Mouse (Mus musculus): ENCODE measurements at regions not wholly inside any gene's neighbourhood (a gene's known extent, or its start where the extent isn't known, plus 50 kb on each side); places are given as distances from the start of the nearest gene placed in this dataset.
"Not testable (repeated sequence)": the region's sequence is repeated elsewhere in the genome, so short reads cannot be mapped to it uniquely, and the experiment has no call there.

- not testable (repeated sequence) for TF ChIP-seq POLR2A (IDR thresholded peaks at IDR 0.05; ENCODE audit: control insufficient read depth, low read depth, low read length); CTCF (IDR thresholded peaks at IDR 0.05; ENCODE audit: control insufficient read depth, insufficient read depth, insufficient replicate concordance, low read depth, low read length)
Measured at GRCm38 (mm10) chr6:70151098-70151838, 640.8 kb downstream of the Rpia start.

Data from testis, adult 2 months (tissue).